Comparison of ENCODE assay signal across 26 mouse cellular contexts in genomic region chr16:92129843-92130242, GRCm38 (mm10).
"Had no signal": no experiment of that assay in that cellular context is flagged by ENCODE, and none has a peak within 500 bp of the region (broad histone marks: within the 10 kb centered on the region; RNA-seq: fewer than 3 reads in every experiment).

No protein-coding gene starts in this region.

- H3K4me2 ChIP-seq: embryonic facial prominence, embryonic 12.5 days; embryonic facial prominence, embryonic 13.5 days; embryonic facial prominence, embryonic 15.5 days; forebrain, embryonic 12.5 days; heart, embryonic 11.5 days had no signal

- H3K36me3 ChIP-seq: embryonic facial prominence, embryonic 10.5 days; embryonic facial prominence, embryonic 12.5 days; embryonic facial prominence, embryonic 13.5 days; embryonic facial prominence, embryonic 15.5 days; forebrain, embryonic 10.5 days; forebrain, embryonic 12.5 days; heart, embryonic 10.5 days had no signal

- H3K9me3 ChIP-seq: embryonic facial prominence, embryonic 12.5 days; embryonic facial prominence, embryonic 15.5 days; forebrain, embryonic 12.5 days; heart, embryonic 10.5 days had no signal

- H3K4me3 ChIP-seq: embryonic facial prominence, embryonic 10.5 days; embryonic facial prominence, embryonic 12.5 days; embryonic facial prominence, embryonic 13.5 days; embryonic facial prominence, embryonic 15.5 days; erythroblast, embryonic 14.5 days; forebrain, embryonic 10.5 days; forebrain, embryonic 12.5 days; gastrocnemius, adult 2 months; heart, adult 2 months; heart, embryonic 10.5 days had no signal

- H3K4me1 ChIP-seq: embryonic facial prominence, embryonic 12.5 days; embryonic facial prominence, embryonic 15.5 days; forebrain, embryonic 12.5 days had no signal

- DNase-seq: cerebellum, adult 9-11 months; cerebellum, postnatal 10 days; cerebellum, postnatal 14 days; cerebellum, postnatal 25 days; cerebellum, postnatal 36 days; embryo, embryonic 11 days; forebrain, postnatal 0 days; gastrocnemius, postnatal 10 days; gastrocnemius, postnatal 14 days; gastrocnemius, postnatal 25 days; gastrocnemius, postnatal 36 days; heart, adult 11 months; heart, adult 18-20 months; heart, adult 2 months had no signal

- H3K27ac ChIP-seq: embryonic facial prominence, embryonic 10.5 days; embryonic facial prominence, embryonic 12.5 days; embryonic facial prominence, embryonic 13.5 days; embryonic facial prominence, embryonic 15.5 days; forebrain, embryonic 10.5 days; forebrain, embryonic 12.5 days; gastrocnemius, adult 2 months; heart, adult 2 months; heart, embryonic 10.5 days had no signal

- ATAC-seq: forebrain, embryonic 14.5 days; forebrain, embryonic 16.5 days; forebrain, postnatal 0 days had no signal

- H3K9ac ChIP-seq: embryonic facial prominence, embryonic 12.5 days; embryonic facial prominence, embryonic 13.5 days; embryonic facial prominence, embryonic 15.5 days; forebrain, embryonic 12.5 days; forebrain, postnatal 0 days had no signal

- H3K27me3 ChIP-seq: embryonic facial prominence, embryonic 12.5 days; embryonic facial prominence, embryonic 13.5 days; embryonic facial prominence, embryonic 15.5 days; forebrain, embryonic 12.5 days had no signal
